27 mouse cellular contexts compared by ENCODE assay signal in genomic region chr12:65681826-65682225, GRCm38 (mm10).
DNase-seq lines count a peak whose midpoint lies in the region; ATAC-seq and TF ChIP-seq lines count a peak whose summit lies in the region.
"Had no signal": no experiment of that assay in that cellular context is flagged by ENCODE, and none has a peak within 500 bp of the region (broad histone marks: within the 10 kb centered on the region; RNA-seq: fewer than 3 reads in every experiment).

No protein-coding gene starts in this region.

- no peaks in the 10 kb centered on the region for H3K4me1 ChIP-seq in embryonic facial prominence, embryonic 14.5 days (ENCODE audit: control insufficient read depth, insufficient read depth, low read length)
- H3K4me1 ChIP-seq in embryonic facial prominence, embryonic 10.5 days: no peaks in the 10 kb centered on the region
- H3K4me1 ChIP-seq in midbrain, postnatal 0 days (ENCODE audit: insufficient read depth, low read length): no peaks in the 10 kb centered on the region
- H3K4me1 ChIP-seq: embryonic facial prominence, embryonic 12.5 days; embryonic facial prominence, embryonic 15.5 days; forebrain, embryonic 10.5 days; forebrain, embryonic 13.5 days; forebrain, embryonic 15.5 days had no signal

- no peaks in the 10 kb centered on the region for H3K27me3 ChIP-seq in embryonic facial prominence, embryonic 14.5 days (replicated peaks; ENCODE audit: control insufficient read depth, insufficient read depth, low read length)
- H3K27me3 ChIP-seq in embryonic facial prominence, embryonic 10.5 days (replicated peaks; ENCODE audit: low read depth, poor library complexity, severe bottlenecking): no peaks in the 10 kb centered on the region
- H3K27me3 ChIP-seq in midbrain, postnatal 0 days (ENCODE audit: insufficient read depth, low read length): no peaks in the 10 kb centered on the region
- H3K27me3 ChIP-seq: CH12.LX; embryonic facial prominence, embryonic 12.5 days; embryonic facial prominence, embryonic 15.5 days; forebrain, embryonic 13.5 days; forebrain, embryonic 15.5 days; Patski had no signal

- H3K27ac ChIP-seq in embryonic facial prominence, embryonic 14.5 days (replicated peaks; ENCODE audit: low read depth, low read length): no peak overlapping the region
- no peak overlapping the region for H3K27ac ChIP-seq in embryonic facial prominence, embryonic 10.5 days (replicated peaks)
- no peak overlapping the region for H3K27ac ChIP-seq in midbrain, postnatal 0 days (ENCODE audit: low read depth, low read length)
- H3K27ac ChIP-seq: embryonic facial prominence, embryonic 12.5 days; embryonic facial prominence, embryonic 15.5 days; forebrain, embryonic 10.5 days; forebrain, embryonic 13.5 days; forebrain, embryonic 15.5 days had no signal

- DNase-seq in embryonic facial prominence, embryonic 14.5 days (ENCODE audit: low spot score): peak; percentile 10
- DNase-seq in embryonic facial prominence, embryonic 10.5 days (ENCODE audit: low spot score): no peak
- no peak for DNase-seq in frontal cortex, postnatal 14 days (ENCODE audit: low spot score in 2 of 2)
- peak; percentile 50 for DNase-seq in brain, adult 2 months (ENCODE audit: low read depth, low spot score)
- peak; percentile 43 for DNase-seq in telencephalon, adult 2 months (ENCODE audit: low read depth, low spot score)
- DNase-seq in midbrain, postnatal 0 days (ENCODE audit: low spot score): no peak
- DNase-seq: adrenal gland, adult 8-10 months; adrenal gland, postnatal 14 days; adrenal gland, postnatal 36 days; B cell, adult 2 months; cerebellum, adult 11-12 months; cerebellum, adult 2 months; cerebellum, adult 9-10 months; cerebellum, postnatal 10 days; cerebellum, postnatal 25 days had no signal

- WGBS in embryonic facial prominence, embryonic 14.5 days: 76% methylated on average over 6 of the region's 6 CpGs
- 86% methylated on average over 6 of the region's 6 CpGs for WGBS in embryonic facial prominence, embryonic 10.5 days
- 90% methylated on average over 6 of the region's 6 CpGs for WGBS in midbrain, postnatal 0 days

- no peak for ATAC-seq in embryonic facial prominence, embryonic 14.5 days (ENCODE audit: low read depth)
- ATAC-seq in frontal cortex, adult (ENCODE audit: low TSS enrichment): peak; percentile 76
- ATAC-seq in midbrain, postnatal 0 days (ENCODE audit: low FRiP score): no peak
- ATAC-seq: activated CD4-positive, CD25-positive, alpha-beta regulatory T cell, adult 4 months; CD4-positive, CD25-positive, alpha-beta regulatory T cell, adult 4 months; forebrain, embryonic 13.5 days; forebrain, embryonic 15.5 days; Patski had no signal

- TF ChIP-seq CTCF in midbrain, postnatal 0 days (IDR thresholded peaks at IDR 0.05): no peak

- no peaks in the 10 kb centered on the region for H3K9me3 ChIP-seq in embryonic facial prominence, embryonic 14.5 days (ENCODE audit: control insufficient read depth, low read length)
- H3K9me3 ChIP-seq in embryonic facial prominence, embryonic 10.5 days: no peaks in the 10 kb centered on the region
- no peaks in the 10 kb centered on the region for H3K9me3 ChIP-seq in midbrain, postnatal 0 days (ENCODE audit: low read length)
- H3K9me3 ChIP-seq: embryonic facial prominence, embryonic 12.5 days; embryonic facial prominence, embryonic 15.5 days; forebrain, embryonic 10.5 days; forebrain, embryonic 13.5 days; forebrain, embryonic 15.5 days; G1E had no signal

- H3K36me3 ChIP-seq in embryonic facial prominence, embryonic 14.5 days (ENCODE audit: control insufficient read depth, insufficient read depth, low read length): no peaks in the 10 kb centered on the region
- no peaks in the 10 kb centered on the region for H3K36me3 ChIP-seq in embryonic facial prominence, embryonic 10.5 days (replicated peaks)
- no peaks in the 10 kb centered on the region for H3K36me3 ChIP-seq in midbrain, postnatal 0 days (ENCODE audit: insufficient read depth, low read length)
- H3K36me3 ChIP-seq: embryonic facial prominence, embryonic 12.5 days; embryonic facial prominence, embryonic 15.5 days; forebrain, embryonic 10.5 days; forebrain, embryonic 15.5 days; G1E had no signal

- H3K9ac ChIP-seq in embryonic facial prominence, embryonic 14.5 days (ENCODE audit: low read depth, low read length): no peak overlapping the region
- H3K9ac ChIP-seq in midbrain, postnatal 0 days (replicated peaks; ENCODE audit: low read length, poor library complexity, severe bottlenecking): no peak overlapping the region
- H3K9ac ChIP-seq: embryonic facial prominence, embryonic 12.5 days; embryonic facial prominence, embryonic 15.5 days; forebrain, embryonic 13.5 days; forebrain, embryonic 15.5 days had no signal

- no peak overlapping the region for H3K4me3 ChIP-seq in embryonic facial prominence, embryonic 14.5 days (ENCODE audit: low read depth, low read length)
- H3K4me3 ChIP-seq in embryonic facial prominence, embryonic 10.5 days: no peak overlapping the region
- H3K4me3 ChIP-seq in midbrain, postnatal 0 days (ENCODE audit: low read depth, low read length): no peak overlapping the region
- H3K4me3 ChIP-seq: embryonic facial prominence, embryonic 12.5 days; embryonic facial prominence, embryonic 15.5 days; erythroblast, embryonic 14.5 days; forebrain, embryonic 10.5 days; forebrain, embryonic 13.5 days; forebrain, embryonic 15.5 days had no signal

- H3K4me2 ChIP-seq in embryonic facial prominence, embryonic 14.5 days (ENCODE audit: low read depth, low read length): no peak overlapping the region
- H3K4me2 ChIP-seq in midbrain, postnatal 0 days (ENCODE audit: low read depth, low read length, poor library complexity, severe bottlenecking): no peak overlapping the region
- H3K4me2 ChIP-seq: embryonic facial prominence, embryonic 12.5 days; embryonic facial prominence, embryonic 15.5 days; forebrain, embryonic 13.5 days; forebrain, embryonic 15.5 days had no signal

Comparison
In these comparisons a context has a peak if more than half of its experiments do, and no peak if none do; other contexts are left out.
1. DNase-seq: peak in embryonic facial prominence, embryonic 14.5 days (single experiment), brain, adult 2 months (single experiment) and telencephalon, adult 2 months (single experiment); none in embryonic facial prominence, embryonic 10.5 days (single experiment), frontal cortex, postnatal 14 days (0 of 2) and midbrain, postnatal 0 days (single experiment).